Mouse (Mus musculus) ovary, adult 10 weeks (tissue): Measurements from ENCODE around the gene Hnrnpf. TPM values are rescaled to one million over a fixed set of nuclear protein-coding genes. Genes with fewer than 3 reads are reported as not detected.

Source experiments
- polyA plus RNA-seq: library from polyadenylated mRNA; stranded (reverse); fragments of 350-450 nt; fragmentation: Illumina TruSeq; extraction: RNeasy Lipid Tissue Mini Kit (QIAGEN cat#74804); gene quantifications from one replicate; pipeline ENCODE4 v1.2.3, GENCODE M21; 2014

The Hnrnpf gene
- polyA plus RNA-seq: 582 TPM

GRCm38 (mm10) chr6:117900126-117901080 is at the start of gene Hnrnpf:
Gene Hnrnpf, plus strand, starts transcription at chr6:117900324.

GRCm38 (mm10) chr6:117861848-117862247 is 38.3 kb upstream of the Hnrnpf start, which contains the start of gene Zfp239:
Gene Zfp239, plus strand, starts transcription at chr6:117862100.

GRCm38 (mm10) chr6:117937222-117937932 is 37.3 kb downstream of the Hnrnpf start, which contains the start of gene Fxyd4:
Gene Fxyd4, minus strand, starts transcription at chr6:117937692.

Other genes starting within 250 kb of the Hnrnpf start
- gene Zfp637, start 59.1 kb upstream of the Hnrnpf start, polyA plus RNA-seq: 14.6 TPM
- 8.7 TPM for gene Zfp239, start 38.2 kb upstream of the Hnrnpf start, polyA plus RNA-seq
- not detected for gene Fxyd4, start 37.4 kb downstream of the Hnrnpf start, polyA plus RNA-seq
- 0.57 TPM for gene Rasgef1a, start 111.1 kb downstream of the Hnrnpf start, polyA plus RNA-seq
- gene Csgalnact2, start 238.8 kb downstream of the Hnrnpf start, polyA plus RNA-seq: 116 TPM